Mouse (Mus musculus): ENCODE measurements at regions not wholly inside any gene's neighbourhood (a gene's known extent, or its start where the extent isn't known, plus 50 kb on each side); places are given as distances from the start of the nearest gene placed in this dataset.

DNA sequence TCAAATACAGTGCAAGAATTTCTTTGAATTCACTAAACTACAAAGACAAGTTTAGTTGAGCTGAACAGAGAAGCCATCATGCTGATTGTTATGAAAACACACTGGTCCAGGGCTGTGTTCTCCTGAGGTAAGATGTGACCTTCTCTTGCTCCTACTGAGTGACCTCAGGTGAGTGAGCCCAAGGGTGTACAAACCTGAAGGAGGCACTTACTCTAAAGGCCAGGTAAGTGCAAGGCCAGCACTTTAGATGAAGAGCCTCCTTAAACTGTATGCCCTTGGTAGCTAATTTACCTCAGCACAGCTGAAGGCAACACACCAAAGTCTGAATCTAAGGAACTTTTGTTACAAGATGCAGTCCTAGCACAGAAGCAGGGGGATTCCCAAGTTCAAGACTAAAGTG lies 128.7 kb upstream of the Lef1 start:
- no peak for TF ChIP-seq CTCF (IDR thresholded peaks at IDR 0.05; ENCODE audit: low read depth, low read length)
- TF ChIP-seq POLR2A (IDR thresholded peaks at IDR 0.05; ENCODE audit: borderline replicate concordance, low read depth, low read length), result no peak
